Mouse (Mus musculus) megakaryocyte, embryonic 14.5 days (primary cell): ENCODE results near the gene Snx20.

Source experiments
- FLI1 ChIP-seq: IDR thresholded peaks from 2 replicates; pipeline ENCODE4 v1.6.1; 2012; ENCODE audit warnings: low read length, inconsistent platforms, mixed read lengths
- GATA1 ChIP-seq: IDR thresholded peaks from 3 replicates; pipeline ENCODE4 v1.6.1; 2012; ENCODE audit warnings: mixed read lengths, low read length, inconsistent platforms, borderline replicate concordance

GRCm38 (mm10) chr8:88628001-88628774, 7.7 kb downstream of the Snx20 start:
- TF ChIP-seq FLI1 (no peak), GATA1 (no peak)
